Mouse (Mus musculus): ENCODE data around the gene Msi1. TPM values are rescaled to one million over a fixed set of nuclear protein-coding genes. Genes with fewer than 3 reads are reported as not detected.

Gene Msi1
- total and polyA plus RNA-seq, 3 experiments: 3.5 to 5.7 TPM; not detected in 1

GRCm38 (mm10) chr5:115500383-115500935, 71.1 kb downstream of the Msi1 start:
- TF ChIP-seq USF2 (IDR thresholded peaks at IDR 0.05; ENCODE audit: borderline replicate concordance in 1 of 2, insufficient read depth in 1 of 2, low read depth in 1 of 2, low read length in 2 of 2): no peak
- no peak for TF ChIP-seq USF1 (IDR thresholded peaks at IDR 0.05; ENCODE audit: low read depth, low read length)
- no peak for TF ChIP-seq EP300 (IDR thresholded peaks at IDR 0.05; ENCODE audit: low read depth in 1 of 2, low read length in 2 of 2)
- TF ChIP-seq MYB (IDR thresholded peaks at IDR 0.05; ENCODE audit: low read depth, low read length): no peak
- TF ChIP-seq TAL1 (IDR thresholded peaks at IDR 0.05; ENCODE audit: low read length): no peak
- no peak for TF ChIP-seq RCOR1 (IDR thresholded peaks at IDR 0.05; ENCODE audit: low read depth, low read length)
- TF ChIP-seq NRF1 (IDR thresholded peaks at IDR 0.05; ENCODE audit: insufficient read depth, low read depth, low read length, poor library complexity, severe bottlenecking): no peak
- TF ChIP-seq NELFE (IDR thresholded peaks at IDR 0.05; ENCODE audit: low read depth, low read length): no peak
- no peak for TF ChIP-seq KAT2A (conservative IDR thresholded peaks at IDR 0.05; ENCODE audit: low read depth, low read length)
- no peak for TF ChIP-seq RAD21 (IDR thresholded peaks at IDR 0.05; ENCODE audit: low read depth, low read length)
- no peak for TF ChIP-seq TCF12 (IDR thresholded peaks at IDR 0.05; ENCODE audit: low read depth, low read length)
- TF ChIP-seq SMC3 (IDR thresholded peaks at IDR 0.05; ENCODE audit: low read depth, low read length): no peak
- no peak for TF ChIP-seq MYC (IDR thresholded peaks at IDR 0.05; ENCODE audit: low read depth, low read length)
- no peak for TF ChIP-seq ETS1 (IDR thresholded peaks at IDR 0.05; ENCODE audit: low read depth, low read length)
- TF ChIP-seq E2F4 (IDR thresholded peaks at IDR 0.05; ENCODE audit: borderline replicate concordance, low read depth, low read length): no peak
- TF ChIP-seq GABPA (IDR thresholded peaks at IDR 0.05; ENCODE audit: low read depth, low read length): no peak
- no peak for TF ChIP-seq POLR2A (IDR thresholded peaks at IDR 0.05; ENCODE audit: control insufficient read depth in 1 of 2, insufficient read depth in 1 of 2, low read depth in 1 of 2, low read length in 2 of 2, poor library complexity in 1 of 2)
- TF ChIP-seq HCFC1 (IDR thresholded peaks at IDR 0.05; ENCODE audit: low read depth, low read length): no peak
- H3K27ac ChIP-seq (ENCODE audit: control insufficient read depth, low read depth, low read length): no peak overlapping the region
- H3K9me3 ChIP-seq (replicated peaks; ENCODE audit: insufficient read depth, low read length): no peaks in the 10 kb centered on the region
- DNase-seq (ENCODE audit: low read depth, low spot score): no peak
- no peaks in the 10 kb centered on the region for H3K36me3 ChIP-seq (ENCODE audit: control insufficient read depth in 1 of 2, insufficient read depth in 2 of 2, low read length in 2 of 2)
- H3K79me2 ChIP-seq (ENCODE audit: control insufficient read depth, insufficient read depth, low read length, poor library complexity): no peaks in the 10 kb centered on the region
- 0 out of 4 replicates have a peak, but pooled peaks cover 0 to 5% of the 10 kb centered on the region in 2 experiments for H3K4me1 ChIP-seq (ENCODE audit: control insufficient read depth in 1 of 2, insufficient read depth in 2 of 2, low read length in 2 of 2)
- H3K4me3 ChIP-seq (ENCODE audit: control insufficient read depth in 1 of 2, insufficient read depth in 1 of 2, low read depth in 2 of 2, low read length in 2 of 2): no peak overlapping the region
- H3K9ac ChIP-seq (ENCODE audit: control insufficient read depth, low read depth, low read length, poor library complexity, severe bottlenecking): no peak overlapping the region
- no peaks in the 10 kb centered on the region for H3K27me3 ChIP-seq (ENCODE audit: control insufficient read depth in 1 of 2, insufficient read depth in 2 of 2, low read length in 2 of 2)

- Histone ChIP-seq H3K4me3 (ENCODE audit: control insufficient read depth in 1 of 2, insufficient read depth in 1 of 2, low read depth in 2 of 2, low read length in 2 of 2) (no peak overlapping the region), H3K27me3 (ENCODE audit: control insufficient read depth in 1 of 2, insufficient read depth in 2 of 2, low read length in 2 of 2) (no peaks in the 10 kb centered on the region), H3K36me3 (ENCODE audit: control insufficient read depth in 1 of 2, insufficient read depth in 2 of 2, low read length in 2 of 2) (peaks cover 0 to 2% of the 10 kb centered on the region in 2 experiments; a peak in 1 of 4 replicates), H3K9me3 (replicated peaks; ENCODE audit: insufficient read depth, low read length) (no peaks in the 10 kb centered on the region), H3K4me1 (ENCODE audit: control insufficient read depth in 1 of 2, insufficient read depth in 2 of 2, low read length in 2 of 2) (peaks cover 0 to 12% of the 10 kb centered on the region in 2 experiments; a peak in 1 of 4 replicates), H3K79me2 (ENCODE audit: control insufficient read depth, insufficient read depth, low read length, poor library complexity) (peaks cover 9% of the 10 kb centered on the region), H3K9ac (ENCODE audit: control insufficient read depth, low read depth, low read length, poor library complexity, severe bottlenecking) (no peak overlapping the region), H3K27ac (ENCODE audit: control insufficient read depth, low read depth, low read length) (no peak overlapping the region)
- TF ChIP-seq ZKSCAN1 (IDR thresholded peaks at IDR 0.05; ENCODE audit: low read depth, low read length) (no peak), POLR2AphosphoS5 (IDR thresholded peaks at IDR 0.05; ENCODE audit: borderline replicate concordance, low read depth, low read length) (no peak), NRF1 (IDR thresholded peaks at IDR 0.05; ENCODE audit: insufficient read depth, low read depth, low read length, poor library complexity, severe bottlenecking) (no peak), JUND (IDR thresholded peaks at IDR 0.05; ENCODE audit: low read depth, low read length) (no peak), MAZ (IDR thresholded peaks at IDR 0.05; ENCODE audit: low read depth, low read length) (no peak), CHD2 (IDR thresholded peaks at IDR 0.05; ENCODE audit: low read length) (no peak), POLR2AphosphoS2 (IDR thresholded peaks at IDR 0.05; ENCODE audit: low read length) (no peak), UBTF (IDR thresholded peaks at IDR 0.05; ENCODE audit: borderline replicate concordance, insufficient read depth, low read depth, low read length) (no peak), EP300 (IDR thresholded peaks at IDR 0.05; ENCODE audit: low read depth in 1 of 2, low read length in 2 of 2) (no peak), MXI1 (IDR thresholded peaks at IDR 0.05; ENCODE audit: low read depth, low read length) (no peak), MYC (IDR thresholded peaks at IDR 0.05; ENCODE audit: low read depth, low read length) (no peak), TAL1 (IDR thresholded peaks at IDR 0.05; ENCODE audit: low read length) (no peak), USF2 (IDR thresholded peaks at IDR 0.05; ENCODE audit: borderline replicate concordance in 1 of 2, insufficient read depth in 1 of 2, low read depth in 1 of 2, low read length in 2 of 2) (no peak), MYB (IDR thresholded peaks at IDR 0.05; ENCODE audit: low read depth, low read length) (no peak), USF1 (IDR thresholded peaks at IDR 0.05; ENCODE audit: low read depth, low read length) (no peak), CTCF (IDR thresholded peaks at IDR 0.05 in 2 of 3, conservative IDR thresholded peaks at IDR 0.05 in 1 of 3; ENCODE audit: control insufficient read depth in 1 of 3, insufficient read depth in 1 of 3, low read depth in 2 of 3, low read length in 3 of 3, poor library complexity in 1 of 3, severe bottlenecking in 1 of 3) (no peak), SIN3A (IDR thresholded peaks at IDR 0.05; ENCODE audit: low read length) (no peak)
- DNase-seq (ENCODE audit: low read depth, low spot score): no peak
Observed at GRCm38 (mm10) chr5:115503035-115503434, 73.6 kb downstream of the Msi1 start.

All from MEL (cell line).